Mouse (Mus musculus) adrenal gland, postnatal 10 days (tissue): Measurements from ENCODE around the gene Sirt2. TPM values are rescaled to one million over a fixed set of nuclear protein-coding genes. Genes with fewer than 3 reads are reported as not detected.
A peak's percentile ranks its signal among the peaks of the same experiment; 100 is the strongest.

Source experiments
- DNase-seq: peaks from one replicate; pipeline ENCODE4 v3.0.0; 2021; ENCODE audit warnings: mixed read lengths
- total RNA-seq, 2 experiments: library from RNA; stranded (reverse); gene quantifications; 2 replicates each; pipeline ENCODE4 v1.2.3; 2021

The Sirt2 gene
- total RNA-seq, 2 experiments from 2014 or later = 68.8 to 74.9 TPM

GRCm38 (mm10) chr7:28766910-28767309 is 375 bp downstream of the Sirt2 start:
- no peak for DNase-seq

- DNase-seq = no peak
Measured at GRCm38 (mm10) chr7:28767462-28767965, 979 bp downstream of the Sirt2 start, which contains the start of gene Nfkbib. TSS of gene Nfkbib (minus strand) at chr7:28767512.

- no peak for DNase-seq
Measured at GRCm38 (mm10) chr7:28769414-28769958, 3.0 kb downstream of the Sirt2 start.

GRCm38 (mm10) chr7:28770309-28770708 is 3.8 kb downstream of the Sirt2 start:
- DNase-seq = no peak

- peak; percentile 44 for DNase-seq
Measured at GRCm38 (mm10) chr7:28771867-28772266, 5.3 kb downstream of the Sirt2 start.

GRCm38 (mm10) chr7:28773163-28773562 is 6.6 kb downstream of the Sirt2 start:
- no peak for DNase-seq

GRCm38 (mm10) chr7:28774164-28774563 is 7.6 kb downstream of the Sirt2 start:
- DNase-seq = no peak

- DNase-seq = no peak
Measured at GRCm38 (mm10) chr7:28775129-28775528, 8.6 kb downstream of the Sirt2 start.

GRCm38 (mm10) chr7:28778825-28779224 is 12.3 kb downstream of the Sirt2 start:
- no peak for DNase-seq

- peak; percentile 94 for DNase-seq
Measured at GRCm38 (mm10) chr7:28780067-28780658, 13.6 kb downstream of the Sirt2 start.

- DNase-seq = no peak
Measured at GRCm38 (mm10) chr7:28780857-28781256, 14.3 kb downstream of the Sirt2 start.

- DNase-seq = no peak
Measured at GRCm38 (mm10) chr7:28781261-28781663, 14.7 kb downstream of the Sirt2 start.

GRCm38 (mm10) chr7:28785161-28785560 is 18.6 kb downstream of the Sirt2 start:
- DNase-seq = no peak

GRCm38 (mm10) chr7:28787884-28788283 is 21.3 kb downstream of the Sirt2 start:
- no peak for DNase-seq

GRCm38 (mm10) chr7:28788307-28789195 is 22.0 kb downstream of the Sirt2 start, which contains the start of gene Rinl:
TSS of gene Rinl (plus strand) at chr7:28788969.
- no peak for DNase-seq

GRCm38 (mm10) chr7:28789235-28789634 is 22.7 kb downstream of the Sirt2 start:
- no peak for DNase-seq

GRCm38 (mm10) chr7:28790066-28790806 is 23.7 kb downstream of the Sirt2 start:
- no peak for DNase-seq

- DNase-seq = no peak
Measured at GRCm38 (mm10) chr7:28791706-28792105, 25.2 kb downstream of the Sirt2 start.

GRCm38 (mm10) chr7:28792391-28793185 is 26.1 kb downstream of the Sirt2 start:
- DNase-seq = no peak

GRCm38 (mm10) chr7:28793834-28794233 is 27.3 kb downstream of the Sirt2 start:
- DNase-seq = no peak

GRCm38 (mm10) chr7:28794496-28794895 is 28.0 kb downstream of the Sirt2 start:
- DNase-seq = no peak
